Mouse (Mus musculus) layer of hippocampus, postnatal 14 days (tissue): ENCODE measurements around the gene Plk5. TPM values are rescaled to one million over a fixed set of nuclear protein-coding genes. Genes with fewer than 3 reads are reported as not detected.

ENCODE experiments used
- DNase-seq, 2 experiments: peaks; one replicate each; pipeline ENCODE4 v3.0.0; 2021 to 2022; ENCODE audit warnings: low spot score in 2 of 2, mixed read lengths in 1 of 2
- total RNA-seq, 2 experiments: library from RNA; stranded (reverse); gene quantifications; 2 replicates each; pipeline ENCODE4 v1.2.3; 2021

Plk5 gene
- total RNA-seq, 2 experiments from 2014 or later: 3.2 to 3.4 TPM

DNA sequence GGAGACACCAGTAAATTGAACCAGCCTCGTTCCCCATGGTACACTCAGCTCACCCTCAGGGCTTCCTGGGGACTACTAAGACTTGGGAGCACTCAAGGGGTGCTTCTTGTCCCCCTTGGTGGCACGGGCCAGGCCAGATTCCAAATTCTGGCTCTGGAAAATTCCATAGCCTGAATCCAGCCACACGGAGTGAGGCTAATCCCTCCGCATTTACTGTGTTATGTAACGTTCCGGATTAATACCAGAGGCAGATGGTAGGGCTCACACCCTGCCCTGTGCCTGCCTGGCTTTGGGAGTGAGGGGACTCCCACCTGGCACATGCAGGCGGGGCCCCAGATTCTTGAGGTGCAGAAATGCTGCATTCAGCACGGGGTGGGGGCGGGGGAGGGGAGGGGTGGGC, 828 bp upstream of the Plk5 start:
- no peak for DNase-seq

- no peak for DNase-seq
Observed at GRCm38 (mm10) chr10:80356737-80357136, 478 bp downstream of the Plk5 start.

- no peak for DNase-seq
Observed at GRCm38 (mm10) chr10:80357336-80357735, 1.1 kb downstream of the Plk5 start.

GRCm38 (mm10) chr10:80357994-80358639, 1.9 kb downstream of the Plk5 start:
- DNase-seq: no peak

DNA sequence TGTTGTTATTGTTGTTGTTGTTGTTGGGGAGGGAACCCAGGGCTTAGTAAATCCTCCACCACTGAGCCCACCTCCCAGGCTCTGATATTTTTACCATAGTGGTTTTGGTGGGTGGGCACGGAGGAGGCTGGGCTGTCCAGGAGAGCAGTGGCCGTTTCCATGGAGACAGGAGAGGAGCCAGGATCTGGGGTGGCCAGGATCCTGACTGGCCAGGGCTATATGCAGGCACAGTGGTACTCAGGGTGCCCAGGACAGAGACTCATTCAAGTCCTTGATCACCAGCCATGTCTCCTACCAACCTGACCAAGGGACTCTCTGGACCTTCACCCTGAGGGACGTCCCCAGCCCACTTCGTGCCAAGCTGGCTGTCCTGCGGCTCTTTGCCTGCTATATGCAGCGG, 7.5 kb downstream of the Plk5 start:
- no peak for DNase-seq

DNA sequence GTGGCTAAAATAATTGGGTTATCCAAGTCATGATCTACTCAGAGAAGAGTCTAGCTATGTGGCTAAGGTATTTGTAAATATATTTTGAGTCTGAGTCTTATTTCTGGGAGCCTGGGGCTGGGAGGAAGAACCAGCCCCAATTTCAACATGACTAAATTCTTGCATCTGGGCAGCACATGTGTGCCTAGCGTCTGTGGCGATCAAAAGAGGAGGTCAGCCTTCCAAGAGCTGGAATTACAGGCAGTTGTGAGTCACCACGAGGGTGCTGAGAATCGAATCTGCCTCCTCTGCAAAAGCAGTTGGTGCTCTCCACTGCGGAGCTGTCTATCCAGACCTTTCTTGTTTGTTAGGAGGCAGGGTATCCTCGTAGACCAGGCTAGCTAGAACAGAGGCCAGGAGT, 9.5 kb downstream of the Plk5 start:
- DNase-seq: no peak

DNA sequence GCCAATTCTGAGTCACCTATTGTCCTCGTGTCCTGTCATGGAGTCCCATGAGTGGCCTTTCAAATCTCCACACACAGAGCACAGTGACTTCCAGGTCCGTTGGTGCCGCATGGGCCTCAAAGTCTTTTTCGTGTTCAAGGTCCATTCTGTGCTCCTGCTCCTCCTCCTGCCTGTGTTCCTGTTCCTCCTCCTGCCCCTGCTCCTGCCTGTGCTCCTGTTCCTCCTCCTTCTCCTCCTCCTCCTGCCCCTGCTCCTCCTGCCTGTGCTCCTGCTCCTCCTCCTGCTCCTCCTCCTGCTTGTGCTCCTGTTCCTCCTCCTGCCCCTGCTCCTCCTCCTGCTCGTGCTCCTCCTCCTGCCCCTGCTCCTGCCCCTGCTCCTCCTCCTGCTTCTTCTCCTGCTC, 11.7 kb downstream of the Plk5 start:
- no peak for DNase-seq

DNA sequence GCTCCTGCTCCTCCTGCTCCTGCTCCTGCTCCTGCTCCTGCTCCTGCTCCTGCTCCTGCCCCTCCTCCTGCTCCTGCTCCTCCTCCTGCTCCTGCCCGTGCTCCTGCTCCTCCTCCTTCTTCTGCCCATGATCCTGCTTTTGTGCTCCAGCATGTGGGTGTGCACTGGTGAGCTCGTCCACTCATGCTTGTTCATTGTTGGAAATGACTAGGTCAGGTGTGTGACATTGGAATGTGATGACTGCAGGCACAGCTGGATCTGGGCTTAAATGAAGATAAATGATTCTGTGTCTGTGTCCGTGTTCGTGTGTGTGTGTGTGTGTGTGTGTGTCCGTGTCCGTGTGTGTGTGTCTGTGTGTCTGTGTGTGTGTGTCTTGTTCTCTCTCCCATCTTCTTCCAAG, 12.1 kb downstream of the Plk5 start:
- no peak for DNase-seq

DNA sequence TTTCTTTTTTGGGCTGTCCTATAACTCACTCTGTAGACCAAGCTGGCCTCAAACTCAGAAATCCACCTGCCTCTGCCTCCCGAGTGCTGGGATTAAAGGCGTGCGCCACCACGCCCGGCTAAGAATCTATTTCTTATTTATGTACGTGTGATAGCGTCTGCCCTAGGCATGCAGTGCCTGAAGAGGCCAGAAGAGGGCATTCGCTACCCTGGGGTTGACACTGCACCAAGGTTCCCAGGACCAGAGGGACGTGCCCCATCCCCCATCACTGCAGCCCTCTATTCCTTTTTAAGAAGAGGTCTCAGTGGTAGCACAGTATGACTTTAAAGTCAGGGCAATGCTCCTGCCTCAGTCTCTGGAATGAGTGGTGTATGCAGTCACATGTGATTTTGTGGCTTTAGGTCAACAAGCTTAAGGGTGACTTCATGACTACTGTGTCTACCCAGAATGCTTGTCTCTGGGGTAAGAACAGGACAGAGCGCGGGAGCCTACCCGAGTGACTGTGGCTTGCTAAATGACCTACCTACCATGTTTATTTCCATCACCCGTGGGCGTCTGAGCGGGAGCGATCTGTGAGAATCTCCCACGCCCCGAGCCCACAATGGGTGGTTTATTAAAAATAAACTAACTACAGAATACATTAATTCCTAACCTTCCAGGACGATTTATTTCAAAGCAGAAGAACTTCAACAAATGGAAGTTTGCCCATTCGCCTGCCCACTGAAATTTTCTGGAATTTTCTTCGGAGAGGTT, 13.9 kb downstream of the Plk5 start:
- DNase-seq: no peak

GRCm38 (mm10) chr10:80371411-80371966, 15.2 kb downstream of the Plk5 start:
- DNase-seq: peak in 1 of 2 experiments; percentile 64

- DNase-seq: no peak
Observed at GRCm38 (mm10) chr10:80371983-80372382, 15.7 kb downstream of the Plk5 start.

DNA sequence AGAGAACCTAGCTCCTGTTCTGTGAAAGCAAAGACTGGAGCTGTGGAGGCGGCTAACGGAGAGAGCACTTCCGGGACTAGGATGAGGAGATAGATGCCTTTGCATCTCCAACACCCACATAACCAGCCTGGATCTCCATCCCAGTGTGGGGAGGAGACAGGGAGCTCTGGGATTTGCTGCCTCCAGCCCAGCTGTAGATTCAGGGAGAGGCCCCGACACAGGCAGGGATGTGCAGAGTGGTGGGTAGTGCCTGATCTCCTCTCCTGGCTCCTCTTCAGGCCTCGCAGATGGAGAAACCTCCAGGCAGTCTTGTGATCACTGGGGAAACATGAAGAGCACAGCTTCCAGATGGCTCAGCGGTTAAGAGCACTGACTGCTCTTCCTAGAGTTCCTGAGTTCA, 16.4 kb downstream of the Plk5 start:
- no peak for DNase-seq

GRCm38 (mm10) chr10:80374063-80374462, 17.8 kb downstream of the Plk5 start:
- DNase-seq: peak; percentile 71 to 80

DNA sequence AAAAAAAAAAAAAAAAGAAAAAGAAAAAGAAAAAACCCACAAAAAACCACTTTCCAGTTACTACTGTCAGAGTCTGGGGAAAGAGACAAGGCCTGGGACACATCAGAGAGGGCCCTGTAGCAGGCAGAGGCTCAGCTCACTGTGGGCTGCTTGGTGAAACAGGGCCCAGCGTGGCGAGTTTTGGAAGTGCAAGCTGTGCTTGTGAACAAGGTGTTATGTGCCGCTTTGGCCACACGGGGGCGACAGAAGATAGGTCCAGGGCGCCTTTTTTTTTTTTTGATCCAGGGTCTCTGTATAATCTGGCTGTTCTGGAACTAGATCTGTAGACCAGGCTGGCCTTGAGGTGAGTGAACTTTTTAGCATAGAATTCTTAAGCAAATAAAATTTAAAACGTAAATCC, 19.9 kb downstream of the Plk5 start:
- DNase-seq: peak; percentile 88 to 94

DNA sequence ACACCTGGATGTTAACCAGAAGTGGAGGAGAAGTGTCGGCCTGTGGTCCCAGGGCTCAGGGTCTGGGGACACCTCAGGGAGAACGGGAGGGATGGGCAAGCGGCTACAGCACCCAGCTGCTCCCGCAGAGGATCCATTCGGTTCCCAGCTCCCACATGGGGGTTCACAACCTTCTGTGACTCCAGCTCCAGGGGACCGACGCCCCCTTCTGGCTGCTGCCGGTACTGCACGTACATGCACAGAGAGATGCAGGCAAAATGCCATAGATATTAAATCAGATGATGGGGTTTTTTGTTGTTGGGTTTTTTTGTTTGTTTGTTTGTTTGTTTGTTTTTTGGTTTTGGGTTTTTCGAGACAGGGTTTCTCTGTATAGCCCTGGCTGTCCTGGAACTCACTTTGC, 21.5 kb downstream of the Plk5 start:
- DNase-seq: no peak

GRCm38 (mm10) chr10:80382641-80383365, 26.5 kb downstream of the Plk5 start:
- DNase-seq: peak in 1 of 2 experiments; percentile 2

DNA sequence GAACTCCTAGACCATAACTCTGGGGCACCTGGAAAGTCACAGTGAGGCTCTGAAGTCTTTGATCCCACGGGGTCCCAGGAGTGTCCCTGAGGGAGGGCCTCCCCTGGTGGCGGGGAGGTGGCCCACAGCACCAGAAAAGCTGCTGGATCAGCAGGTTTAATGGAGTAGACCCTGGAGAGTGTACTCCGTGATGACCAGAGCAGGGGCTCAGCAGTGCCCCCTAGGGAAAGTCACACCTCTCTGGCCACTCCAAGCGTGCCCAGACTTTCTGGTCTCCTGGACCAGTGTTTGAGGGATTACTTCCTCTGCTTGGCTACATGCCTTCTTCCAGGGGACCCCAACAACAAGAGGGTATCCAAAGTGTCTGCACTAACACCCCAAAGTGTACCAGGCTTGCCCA, 27.2 kb downstream of the Plk5 start:
- DNase-seq: peak in 1 of 2 experiments; percentile 2

- DNase-seq: no peak
Observed at GRCm38 (mm10) chr10:80384115-80384639, 27.9 kb downstream of the Plk5 start.

DNA sequence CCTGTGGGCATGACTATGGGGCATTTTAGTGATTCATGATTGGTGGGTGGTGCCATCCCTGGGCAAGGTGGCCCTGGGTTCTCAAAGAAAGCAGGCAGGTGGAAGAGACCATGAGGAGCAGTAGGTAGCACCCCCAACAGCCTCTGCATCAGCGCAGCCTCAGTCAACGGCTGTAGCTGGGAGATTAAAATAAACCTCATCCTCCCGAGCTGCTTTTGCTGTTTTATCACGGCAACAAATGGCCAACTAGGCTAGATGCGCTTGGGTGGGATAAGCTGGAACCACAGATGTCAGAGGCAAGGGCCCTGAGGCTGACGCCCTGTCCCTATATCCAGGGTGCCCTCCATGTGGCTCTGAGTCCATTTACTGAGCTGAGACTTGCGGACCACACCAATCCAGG, 28.4 kb downstream of the Plk5 start:
- DNase-seq: no peak

DNA sequence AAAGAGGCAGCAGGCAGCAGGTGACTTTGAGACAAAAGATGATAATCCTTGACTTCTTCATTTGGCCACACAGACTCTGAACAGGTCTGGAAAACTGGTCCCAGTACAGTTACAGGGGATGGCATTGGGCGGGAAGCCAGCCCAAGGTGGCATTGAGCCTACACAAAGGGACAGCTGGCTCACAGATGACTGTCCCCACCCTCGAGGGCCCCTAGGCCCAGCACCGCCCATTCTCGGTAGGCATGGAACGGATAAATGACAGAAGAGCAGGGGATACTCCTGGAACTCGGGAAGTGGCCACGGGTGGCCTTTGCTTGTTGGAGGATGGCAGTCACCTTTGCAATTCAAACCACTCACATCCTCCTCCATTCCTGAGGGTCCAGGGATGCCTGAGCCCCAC, 29.1 kb downstream of the Plk5 start:
- no peak for DNase-seq
